Mouse (Mus musculus): ENCODE results near the gene Flna. TPM values are rescaled to one million over a fixed set of nuclear protein-coding genes. Genes with fewer than 3 reads are reported as not detected.

Gene Flna
- 724 and 737 TPM in 2 replicates for polyA plus RNA-seq (2012; rRNA removed)

DNA sequence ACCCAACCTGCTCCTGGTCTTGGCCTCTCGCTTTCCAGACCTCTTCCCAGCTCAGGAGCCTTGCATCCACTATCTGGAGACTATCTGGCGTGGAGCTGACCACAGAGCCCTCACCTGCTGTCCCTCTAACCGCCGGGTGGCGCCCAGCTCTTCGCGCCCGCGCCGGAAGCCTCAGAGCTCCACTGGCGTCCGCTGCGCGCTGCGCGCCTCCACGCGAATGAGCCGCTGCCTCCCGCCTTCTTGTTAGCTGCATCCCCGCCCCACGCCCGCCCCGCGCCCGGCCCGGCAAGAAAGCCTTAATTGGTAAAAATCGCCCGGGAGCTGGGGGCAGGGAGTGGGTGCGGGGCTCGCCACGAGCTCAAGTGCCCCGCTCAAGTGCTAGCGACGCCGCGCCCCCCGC is at the start of gene Flna:
Gene Flna, minus strand, starts transcription at position 206 of the 400 bp plus-strand sequence.

DNA sequence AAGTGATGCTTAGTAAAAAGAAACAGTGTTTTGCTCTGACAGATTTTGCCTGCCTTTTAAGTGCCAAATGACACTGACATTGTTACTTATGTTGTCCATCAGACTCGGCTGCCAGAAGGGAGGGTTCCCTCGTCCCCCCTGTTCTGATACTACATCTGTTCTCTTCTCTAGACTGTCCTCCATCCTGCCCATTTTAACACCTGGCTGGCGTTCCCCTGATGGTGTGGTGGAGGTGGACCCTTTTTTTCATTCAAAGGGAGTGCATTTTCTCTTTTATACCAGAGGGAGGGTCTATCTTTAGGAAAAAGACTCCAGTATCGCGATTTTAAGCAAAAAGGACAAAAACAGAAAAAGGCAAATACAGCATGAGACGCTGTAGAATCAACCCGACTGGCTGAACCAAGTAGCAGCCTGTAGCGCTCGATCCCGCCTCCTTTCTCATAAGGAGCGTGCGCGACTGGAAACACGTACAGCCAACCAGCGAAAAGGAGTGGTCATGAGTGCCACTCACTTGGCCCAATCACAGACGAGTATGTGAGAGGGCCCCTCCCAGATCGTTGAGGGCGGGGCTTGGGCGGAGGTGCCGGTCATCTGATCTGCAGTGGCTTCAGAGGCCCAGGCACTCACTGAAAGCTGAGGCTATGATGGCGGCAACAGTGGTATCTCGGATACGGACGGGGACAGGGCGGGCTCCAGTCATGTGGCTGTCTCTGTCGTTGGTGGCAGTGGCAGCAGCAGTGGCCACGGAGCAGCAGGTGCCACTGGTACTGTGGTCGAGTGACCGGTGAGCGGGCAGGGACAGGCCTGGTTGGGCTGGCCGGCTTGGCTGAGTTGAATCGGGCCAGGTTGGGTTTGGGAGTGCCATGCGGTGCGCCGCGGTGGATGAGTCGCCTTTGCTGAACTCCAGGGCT is 47.2 kb upstream of the Flna start, which contains the start of gene Atp6ap1:
Gene Atp6ap1, plus strand, starts transcription at position 560 of the 911 bp plus-strand sequence.

DNA sequence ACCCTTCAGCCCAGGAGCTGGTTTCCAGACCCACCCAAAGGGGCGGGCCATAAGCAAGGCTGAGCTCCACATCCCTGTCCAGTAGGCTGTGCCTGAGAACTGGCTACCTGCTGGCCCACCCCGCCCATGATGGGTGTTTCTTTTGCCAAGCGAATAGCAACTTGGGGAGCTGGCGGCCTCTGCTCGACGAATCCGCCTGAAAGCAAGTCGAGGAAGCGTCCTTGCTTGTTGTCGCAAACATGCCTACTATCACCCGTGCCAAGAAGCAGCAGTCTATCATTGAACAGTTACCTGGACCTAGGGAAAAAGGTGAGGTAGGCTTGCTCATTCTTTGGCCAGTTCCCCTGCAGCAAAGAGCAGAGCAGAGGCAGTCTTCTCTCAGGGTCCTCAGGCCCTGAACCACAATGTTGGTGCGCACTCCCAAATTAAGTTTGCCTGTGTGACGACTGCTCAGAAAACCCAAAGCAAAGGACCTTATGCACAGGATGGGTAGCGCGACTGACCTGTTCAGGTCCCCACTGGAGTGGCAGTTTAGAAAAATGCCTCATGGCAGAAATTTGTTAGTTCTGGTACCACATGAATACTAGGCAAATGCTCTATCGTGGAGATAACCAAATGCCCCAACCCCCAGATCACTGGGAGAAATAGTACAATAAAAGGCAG is 32.2 kb upstream of the Flna start, which contains the start of the genes Taz and Dnase1l1:
Gene Taz, plus strand, starts transcription at position 181 of the 663 bp plus-strand sequence.
Gene Dnase1l1, minus strand, starts transcription at position 606 of the 663 bp plus-strand sequence.

DNA sequence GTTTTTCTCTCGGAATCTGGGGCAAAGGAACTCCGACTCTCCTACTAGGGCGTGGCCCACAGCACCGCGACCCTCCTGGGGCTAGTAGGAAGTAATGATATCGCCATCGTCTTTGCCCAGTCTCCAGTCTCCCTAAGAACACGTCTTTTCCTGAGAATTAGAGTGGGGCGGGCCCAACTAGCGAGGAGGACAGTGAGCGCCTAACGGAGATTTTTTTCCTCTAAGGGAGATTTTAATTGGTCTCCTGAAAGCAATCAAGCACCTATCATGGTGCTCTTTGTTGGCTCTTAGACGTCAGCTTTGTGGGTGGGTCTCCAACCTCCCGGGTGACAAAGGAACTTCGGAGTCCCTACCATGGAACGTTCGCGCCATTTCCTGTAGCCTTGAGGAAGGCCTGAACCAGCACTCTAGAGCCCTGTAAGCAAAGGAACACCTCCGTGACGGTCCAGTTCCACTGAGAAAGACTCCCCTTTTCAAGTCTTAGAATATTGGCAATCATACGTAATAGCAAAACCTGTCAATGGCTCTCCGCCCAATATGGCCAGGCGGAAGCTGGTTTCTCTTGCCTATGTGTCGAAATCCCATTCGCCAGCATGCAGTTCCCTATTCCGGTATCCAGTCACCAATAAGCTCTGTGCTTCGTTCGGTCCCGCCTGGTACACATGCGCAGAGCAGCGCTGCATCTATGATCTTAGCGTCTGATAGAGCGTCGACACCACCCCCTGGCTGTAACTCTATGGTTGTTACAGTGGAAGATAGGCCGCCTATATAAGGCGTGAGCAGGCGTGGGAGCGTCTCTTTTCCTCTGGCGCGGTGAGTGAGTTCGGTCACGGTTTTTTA is 20.7 kb upstream of the Flna start, which contains the start of gene Rpl10:
Gene Rpl10, plus strand, starts transcription at position 751 of the 840 bp plus-strand sequence.

DNA sequence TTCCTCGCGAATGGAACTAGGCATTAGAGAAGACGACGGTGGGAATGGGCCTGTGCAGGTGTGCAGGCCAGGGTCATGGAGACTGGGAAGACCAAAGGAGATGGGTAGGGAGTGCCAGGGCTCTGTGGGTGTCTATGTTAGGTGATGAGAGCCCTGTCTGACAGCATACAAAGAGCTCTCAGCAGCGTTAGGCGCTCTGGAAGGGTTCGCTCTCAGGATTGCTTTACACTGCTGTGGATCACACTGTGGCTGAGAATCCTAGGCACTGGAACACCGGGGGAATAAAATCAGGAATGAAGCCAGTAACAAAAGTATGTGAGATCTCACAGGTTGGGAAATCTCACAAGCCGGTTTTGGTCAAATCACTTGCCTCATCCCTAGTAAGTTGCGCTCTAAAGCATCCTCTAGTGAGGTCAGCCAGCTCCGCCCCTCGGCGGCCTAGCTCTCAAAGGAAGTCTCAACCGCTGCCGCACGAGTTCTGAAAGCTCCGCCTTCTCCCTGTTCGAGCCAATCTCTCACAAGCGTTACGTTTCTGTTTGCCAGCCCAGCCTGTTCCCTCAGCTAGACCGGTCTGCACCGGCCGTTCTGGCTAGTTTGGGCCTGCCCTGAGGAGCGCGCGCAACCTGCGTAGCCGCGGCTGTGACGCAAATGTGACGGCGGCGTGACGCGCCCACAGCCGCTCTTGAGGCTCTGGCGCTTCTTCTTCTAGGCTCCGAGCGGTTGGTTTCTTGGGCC is 4.7 kb upstream of the Flna start, which contains the start of gene Emd:
Gene Emd, plus strand, starts transcription at position 535 of the 735 bp plus-strand sequence.

DNA sequence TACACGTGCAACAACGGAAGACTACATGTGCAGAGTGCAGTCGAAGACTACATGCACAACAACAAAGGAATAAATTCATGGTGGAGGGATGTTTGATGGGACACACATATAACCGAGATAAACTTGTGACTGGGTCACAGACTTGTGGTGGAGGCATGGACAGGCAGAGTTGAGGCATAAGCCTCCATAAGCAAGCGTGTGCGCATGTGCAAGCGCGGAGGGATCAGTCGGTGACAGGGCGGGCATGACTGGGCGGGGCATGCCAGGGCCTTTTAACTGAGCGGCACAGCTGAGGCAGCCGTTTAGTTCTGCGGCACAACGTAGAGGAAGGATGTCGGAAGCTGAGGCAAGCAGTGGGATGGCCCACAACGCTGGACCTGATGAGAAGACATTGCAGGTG is 72.7 kb downstream of the Flna start, which contains the start of gene Tktl1:
Gene Tktl1, plus strand, starts transcription at position 301 of the 400 bp plus-strand sequence.

Other genes starting within 250 kb of the Flna start
- 84.8 and 95.6 TPM in 2 replicates for gene Irak1, start 225.9 kb downstream of the Flna start, polyA plus RNA-seq (2012; rRNA removed)
- not detected in 2 replicates for gene Opn1mw, start 122.4 kb downstream of the Flna start, polyA plus RNA-seq (2012; rRNA removed)
- 1.00 and 1.5 TPM in 2 replicates for gene Mecp2, start 114.5 kb downstream of the Flna start, polyA plus RNA-seq (2012; rRNA removed)
- not detected in 2 replicates for gene Tex28, start 82.0 kb downstream of the Flna start, polyA plus RNA-seq (2012; rRNA removed)
- 0.03 TPM in 1 of 2 replicates, not detected in the other for gene Tktl1, start 72.6 kb downstream of the Flna start, polyA plus RNA-seq (2012; rRNA removed)
- 38.6 and 54.4 TPM in 2 replicates for gene Emd, start 4.9 kb upstream of the Flna start, polyA plus RNA-seq (2012; rRNA removed)
- gene Rpl10, start 21.0 kb upstream of the Flna start, polyA plus RNA-seq (2012; rRNA removed) = 552 and 637 TPM in 2 replicates
- gene Taz, start 32.1 kb upstream of the Flna start, polyA plus RNA-seq (2012; rRNA removed) = 36.1 and 42.6 TPM in 2 replicates
- gene Dnase1l1, start 32.5 kb upstream of the Flna start, polyA plus RNA-seq (2012; rRNA removed) = 10.1 and 10.4 TPM in 2 replicates
- gene Atp6ap1, start 47.3 kb upstream of the Flna start, polyA plus RNA-seq (2012; rRNA removed) = 122 and 133 TPM in 2 replicates
- gene Gdi1, start 55.2 kb upstream of the Flna start, polyA plus RNA-seq (2012; rRNA removed) = 44.9 and 65.9 TPM in 2 replicates
- 5.9 and 12.8 TPM in 2 replicates for gene Fam50a, start 63.2 kb upstream of the Flna start, polyA plus RNA-seq (2012; rRNA removed)
- 8.6 and 14.7 TPM in 2 replicates for gene Plxna3, start 79.2 kb upstream of the Flna start, polyA plus RNA-seq (2012; rRNA removed)
- 15.4 and 21.1 TPM in 2 replicates for gene Lage3, start 103.8 kb upstream of the Flna start, polyA plus RNA-seq (2012; rRNA removed)
- gene Ubl4a, start 123.4 kb upstream of the Flna start, polyA plus RNA-seq (2012; rRNA removed) = 19.6 and 20.0 TPM in 2 replicates
- 8.9 and 12.9 TPM in 2 replicates for gene Slc10a3, start 123.5 kb upstream of the Flna start, polyA plus RNA-seq (2012; rRNA removed)
- 17.4 and 18.0 TPM in 2 replicates for gene Fam3a, start 143.5 kb upstream of the Flna start, polyA plus RNA-seq (2012; rRNA removed)
- gene Ikbkg, start 143.5 kb upstream of the Flna start, polyA plus RNA-seq (2012; rRNA removed) = 3.4 and 5.9 TPM in 2 replicates
- gene G6pdx, start 179.4 kb upstream of the Flna start, polyA plus RNA-seq (2012; rRNA removed) = 20.4 and 29.5 TPM in 2 replicates
- not detected in 2 replicates for gene Gm6880, start 231.6 kb upstream of the Flna start, polyA plus RNA-seq (2012; rRNA removed)